Mouse (Mus musculus) forelimb bud, embryonic 11.5 days (tissue): ENCODE data around the gene Cnot1.

Experiments
- DNase-seq: peaks from one replicate; pipeline ENCODE4 v3.0.0-alpha.2; 2012; ENCODE audit warnings: low read depth, low spot score

Gene Cnot1

DNA sequence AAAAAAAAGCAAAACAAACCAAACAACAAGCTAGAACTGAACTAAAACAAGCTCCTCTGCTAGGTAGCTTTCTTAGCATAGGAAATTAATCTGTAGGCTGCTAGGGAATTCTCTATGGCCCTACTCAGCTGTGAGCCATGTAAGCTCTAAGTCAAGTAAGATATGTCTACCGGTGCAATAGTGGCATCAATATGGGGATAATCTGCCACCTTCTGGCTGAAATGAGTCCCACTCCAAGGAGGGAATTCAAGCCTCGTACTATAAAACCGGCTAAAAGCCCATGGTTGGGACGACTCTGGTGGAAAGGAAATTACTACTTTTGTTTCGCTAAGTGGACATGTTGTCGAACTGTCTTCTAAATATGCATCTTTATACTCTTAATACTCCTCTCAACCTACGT lies 68.7 kb downstream of the Cnot1 start:
- DNase-seq = no peak

DNA sequence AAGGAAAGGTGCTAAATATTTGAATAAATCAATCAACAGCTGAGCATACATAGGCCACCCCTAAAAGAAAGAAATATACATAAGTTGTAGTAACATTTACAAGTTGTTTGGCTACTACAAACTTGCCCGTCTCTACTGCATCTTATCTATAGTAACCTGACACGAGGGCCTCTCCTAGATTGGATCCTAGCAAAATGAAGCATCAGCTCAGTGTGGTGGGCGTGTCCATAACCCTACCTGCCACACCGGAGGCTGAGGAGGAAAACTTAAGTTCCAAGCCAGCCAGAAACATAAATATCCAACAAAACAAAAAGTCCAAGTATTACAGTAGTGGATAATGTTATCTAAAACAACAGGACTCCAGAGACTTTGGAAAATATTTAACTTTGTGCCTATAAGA lies 79.6 kb downstream of the Cnot1 start:
- DNase-seq = no peak

DNA sequence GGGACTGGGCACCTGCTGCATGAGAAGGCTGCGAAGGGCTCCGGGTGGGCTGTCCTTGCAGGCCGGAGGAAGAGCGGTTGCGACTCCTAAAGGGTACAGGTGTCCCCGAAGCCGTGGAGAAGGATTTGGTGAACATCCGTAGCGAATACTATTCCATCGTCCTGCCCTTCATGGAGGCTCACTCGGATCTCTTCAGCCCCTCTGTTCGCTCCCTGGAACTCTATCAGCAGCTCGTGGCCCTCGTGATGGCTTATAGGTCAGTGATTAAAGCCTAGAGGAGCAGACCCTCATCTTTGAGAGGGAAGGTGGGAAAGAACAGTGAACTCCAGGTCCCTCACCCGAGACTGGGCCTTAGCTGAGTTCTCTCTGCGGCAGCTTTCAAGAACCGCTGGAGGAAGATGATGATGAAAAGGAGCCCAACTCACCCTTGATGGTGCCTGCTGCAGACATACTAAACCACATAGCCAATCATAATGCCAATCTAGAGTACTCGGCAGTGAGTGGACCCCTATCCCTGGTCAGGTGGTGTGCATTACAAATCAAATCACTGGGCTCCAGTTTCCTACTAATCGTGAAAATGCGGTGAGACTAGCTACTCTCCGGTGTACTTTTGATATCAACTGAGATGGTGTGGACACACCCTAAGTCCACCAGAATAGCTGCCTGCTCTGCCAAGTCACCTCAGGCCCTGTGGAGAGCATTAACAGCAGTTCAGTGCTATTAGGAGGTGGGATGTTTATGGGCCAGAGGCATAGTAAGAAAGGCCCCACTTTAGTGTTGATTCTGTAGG lies 90.5 kb downstream of the Cnot1 start:
- DNase-seq = no peak

DNA sequence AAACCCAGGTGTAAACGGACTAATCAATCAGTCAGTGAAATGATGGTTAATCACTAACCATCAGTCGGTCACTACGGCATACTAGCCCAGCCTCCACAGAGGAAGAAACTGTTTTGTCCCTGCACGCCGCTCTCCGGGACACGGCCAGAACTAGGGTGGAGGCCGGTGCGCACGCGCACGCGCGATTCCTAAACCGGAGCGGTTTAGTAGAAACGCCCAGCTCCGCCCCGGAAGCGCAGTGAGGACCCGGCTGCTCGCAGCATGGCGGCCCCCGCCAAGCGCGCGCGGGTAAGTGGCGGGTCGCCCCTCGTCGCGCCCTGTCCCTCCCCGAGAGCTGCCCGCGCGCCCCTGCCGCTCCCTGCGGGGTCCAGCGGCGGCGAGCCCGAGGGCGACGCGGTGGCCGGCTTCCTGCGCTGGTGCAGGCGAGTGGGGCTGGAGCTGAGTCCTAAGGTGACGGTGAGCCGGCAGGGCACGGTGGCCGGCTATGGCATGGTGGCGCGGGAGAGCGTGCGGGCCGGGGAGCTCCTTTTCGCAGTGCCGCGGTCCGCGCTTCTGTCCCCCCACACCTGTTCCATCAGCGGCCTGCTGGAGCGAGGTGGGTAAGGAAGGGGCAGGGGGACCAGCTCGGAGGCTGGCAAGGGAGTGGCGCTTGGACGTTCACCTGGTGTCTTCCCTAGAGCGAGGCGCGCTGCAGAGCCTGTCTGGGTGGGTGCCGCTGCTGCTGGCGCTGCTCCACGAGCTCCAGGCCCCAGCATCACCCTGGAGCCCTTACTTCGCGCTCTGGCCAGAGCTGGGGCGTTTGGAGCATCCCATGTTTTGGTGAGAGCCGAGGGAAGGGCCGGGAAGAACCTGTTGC lies 91.4 kb downstream of the Cnot1 start, which contains the start of gene Setd6:
Gene Setd6 (plus strand): TSS at position 206 of the 856 bp plus-strand sequence.
- peak; percentile 86 for DNase-seq

GRCm38 (mm10) chr8:95714837-95715413 lies 92.3 kb downstream of the Cnot1 start:
- no peak for DNase-seq

- DNase-seq = no peak
Measured at GRCm38 (mm10) chr8:95714367-95714766, 92.9 kb downstream of the Cnot1 start.

DNA sequence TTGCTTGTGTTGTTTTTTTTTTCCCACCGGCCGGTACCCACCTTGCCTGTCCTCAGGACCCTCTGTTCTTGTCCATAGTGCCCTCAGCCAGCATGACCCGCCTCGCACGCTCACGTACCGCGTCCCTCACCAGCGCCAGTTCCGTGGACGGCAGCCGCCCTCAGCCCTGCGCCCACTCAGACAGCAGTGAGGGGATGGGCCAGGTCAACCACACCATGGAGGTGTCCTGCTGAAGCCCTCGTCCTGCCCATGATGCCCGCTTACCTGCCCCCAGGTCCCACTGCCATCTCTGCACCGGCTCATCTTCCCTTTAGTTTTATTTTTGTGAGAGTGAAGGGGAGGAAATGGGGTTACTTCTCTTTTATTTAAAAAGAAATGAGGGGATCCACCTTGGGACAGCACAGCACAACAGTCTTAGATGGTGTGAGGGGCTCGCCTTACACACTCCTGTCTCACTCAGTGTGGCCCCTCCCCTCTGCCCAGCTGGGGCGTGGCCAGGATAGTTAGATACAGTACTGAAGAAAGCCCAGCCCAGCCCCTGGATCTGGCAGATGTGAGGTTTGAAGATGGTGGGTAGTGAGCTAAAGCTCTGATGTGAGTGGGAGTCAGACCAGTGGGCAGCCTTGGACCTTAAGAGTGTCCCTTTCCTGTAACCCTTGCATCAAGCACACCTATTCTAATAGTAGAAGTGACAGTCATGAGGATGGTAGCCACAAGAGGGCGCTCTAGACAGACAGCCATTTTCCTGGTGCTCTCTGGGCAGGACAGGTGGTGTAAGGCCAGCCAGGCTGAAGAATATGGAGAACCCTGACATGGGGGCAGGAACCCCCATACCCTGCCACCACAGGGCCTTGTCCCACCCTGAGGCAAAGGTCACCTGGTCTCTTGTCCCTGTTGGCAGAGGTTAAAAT lies 93.9 kb downstream of the Cnot1 start:
- DNase-seq = peak; percentile 68

DNA sequence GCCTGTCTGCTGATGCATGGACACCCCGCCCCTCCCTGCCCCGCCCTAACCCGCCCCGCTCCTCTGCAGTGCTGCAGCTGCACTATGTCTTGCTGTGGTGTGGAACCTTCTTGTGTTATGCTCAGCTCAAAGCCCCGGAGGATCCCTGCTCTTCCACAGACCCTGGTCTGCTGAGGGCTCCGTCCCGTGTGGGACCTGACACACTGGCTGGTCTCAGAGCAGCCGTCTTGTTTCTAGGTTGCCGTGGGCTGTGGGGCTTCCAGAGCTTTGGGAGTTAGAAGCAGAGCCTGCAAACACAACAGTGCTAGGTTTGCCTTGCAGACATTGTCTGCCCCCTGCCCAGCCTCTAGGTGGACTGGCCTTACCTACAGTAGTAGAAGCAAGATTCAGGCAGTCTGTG lies 94.9 kb downstream of the Cnot1 start:
- no peak for DNase-seq

GRCm38 (mm10) chr8:95711029-95711428 lies 96.2 kb downstream of the Cnot1 start:
- no peak for DNase-seq

DNA sequence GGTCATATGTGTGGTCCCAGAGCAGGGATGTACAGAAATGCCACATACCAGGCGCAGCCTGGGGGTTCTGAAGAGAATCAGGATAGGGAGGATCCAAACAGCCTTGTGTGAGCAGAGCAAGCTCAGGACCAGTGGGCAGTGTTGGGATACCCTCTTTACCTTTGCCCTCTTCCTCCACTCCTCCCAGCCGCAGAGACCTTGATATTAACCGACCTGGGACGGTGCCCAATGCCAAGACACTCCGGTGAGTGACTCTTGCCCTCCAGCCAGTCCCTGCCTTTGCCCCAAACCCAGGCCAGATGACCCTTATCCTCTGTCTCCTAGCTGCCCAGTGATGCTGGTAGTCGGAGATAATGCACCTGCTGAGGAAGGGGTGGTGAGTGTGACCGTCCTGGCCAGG lies 97.7 kb downstream of the Cnot1 start:
- DNase-seq = no peak

GRCm38 (mm10) chr8:95704538-95704937 lies 102.7 kb downstream of the Cnot1 start:
- no peak for DNase-seq

GRCm38 (mm10) chr8:95703461-95704260 lies 103.6 kb downstream of the Cnot1 start:
- peak; percentile 42 for DNase-seq

- peak; percentile 88 for DNase-seq
Measured at GRCm38 (mm10) chr8:95702480-95703446, 104.5 kb downstream of the Cnot1 start.

GRCm38 (mm10) chr8:95701809-95702208 lies 105.5 kb downstream of the Cnot1 start:
- no peak for DNase-seq

DNA sequence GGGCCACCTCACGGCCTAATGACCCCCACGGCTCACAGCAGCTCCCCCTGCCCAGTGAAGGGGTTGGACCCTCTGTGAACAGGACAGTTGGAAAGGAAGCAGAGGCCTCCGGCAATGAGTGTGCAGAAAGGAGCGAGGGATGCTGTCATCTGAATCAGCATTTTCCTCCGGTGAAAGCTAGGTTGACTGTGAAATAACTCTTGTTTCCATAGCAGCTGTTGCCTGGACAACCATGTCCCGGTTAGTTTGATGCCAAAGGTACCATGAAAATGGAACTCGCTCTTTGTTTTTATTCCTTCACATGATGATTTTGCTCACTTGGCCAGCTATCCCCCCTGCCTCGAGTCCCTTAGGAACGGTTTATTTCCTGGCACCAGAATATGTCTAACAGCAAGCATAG lies 107.0 kb downstream of the Cnot1 start:
- no peak for DNase-seq

- DNase-seq = no peak
Measured at GRCm38 (mm10) chr8:95698179-95698578, 109.1 kb downstream of the Cnot1 start.

DNA sequence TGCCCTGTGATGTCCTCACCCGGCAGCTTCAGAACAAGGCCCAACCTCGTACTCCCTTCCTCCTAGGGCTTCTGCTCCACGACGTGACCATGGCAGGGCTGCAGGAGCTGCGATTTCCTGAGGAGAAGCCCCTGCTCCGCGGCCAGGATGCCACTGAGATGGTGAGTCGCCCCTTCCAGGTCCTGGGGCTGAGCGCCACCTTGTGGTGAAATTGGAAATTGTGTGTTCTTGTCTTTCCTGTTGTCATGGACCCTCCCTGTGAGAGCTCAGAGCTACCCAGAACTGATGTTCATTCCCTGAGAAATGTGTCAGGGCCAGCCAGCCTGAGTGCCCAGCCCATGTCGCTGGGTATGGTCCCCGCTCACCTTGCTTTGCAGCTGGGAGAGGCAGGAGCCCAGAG lies 110.1 kb downstream of the Cnot1 start:
- peak; percentile 91 for DNase-seq

- no peak for DNase-seq
Measured at GRCm38 (mm10) chr8:95696661-95697060, 110.6 kb downstream of the Cnot1 start.

DNA sequence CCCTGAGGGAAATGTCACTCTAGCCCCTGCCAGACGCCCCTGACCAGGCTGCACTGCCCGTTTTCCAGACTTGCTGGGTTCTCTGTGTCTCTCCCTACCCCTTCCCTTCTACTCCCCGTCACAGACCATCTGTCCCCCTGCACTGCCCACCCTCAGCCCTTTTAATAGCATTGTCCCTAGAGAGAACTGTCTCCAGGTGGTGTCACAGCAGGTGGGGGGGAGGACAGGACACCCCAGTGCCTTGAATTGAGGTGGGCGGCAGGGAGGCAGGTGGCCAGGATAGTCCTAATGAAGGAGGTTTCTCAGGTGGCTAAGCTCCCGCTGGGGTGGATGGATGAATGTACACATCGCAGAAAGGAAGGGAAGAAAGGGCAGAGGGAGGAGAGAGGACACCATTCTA lies 112.6 kb downstream of the Cnot1 start:
- DNase-seq = no peak
